Mouse (Mus musculus): ENCODE measurements around the gene Qsox1.

GRCm38 (mm10) chr1:155737017-155737808 is 75.5 kb downstream of the Qsox1 start:
- no peak for TF ChIP-seq CHD1 (IDR thresholded peaks at IDR 0.05; ENCODE audit: low read depth, low read length)
- TF ChIP-seq CTCF (IDR thresholded peaks at IDR 0.05 in 2 of 3, conservative IDR thresholded peaks at IDR 0.05 in 1 of 3; ENCODE audit: control insufficient read depth in 1 of 3, insufficient read depth in 1 of 3, low read depth in 2 of 3, low read length in 3 of 3, poor library complexity in 1 of 3, severe bottlenecking in 1 of 3) = no peak
- TF ChIP-seq MAFK (IDR thresholded peaks at IDR 0.05; ENCODE audit: borderline replicate concordance, low read depth, low read length) = no peak
